Mouse (Mus musculus): ENCODE measurements around the gene Adgrg3.

DNA sequence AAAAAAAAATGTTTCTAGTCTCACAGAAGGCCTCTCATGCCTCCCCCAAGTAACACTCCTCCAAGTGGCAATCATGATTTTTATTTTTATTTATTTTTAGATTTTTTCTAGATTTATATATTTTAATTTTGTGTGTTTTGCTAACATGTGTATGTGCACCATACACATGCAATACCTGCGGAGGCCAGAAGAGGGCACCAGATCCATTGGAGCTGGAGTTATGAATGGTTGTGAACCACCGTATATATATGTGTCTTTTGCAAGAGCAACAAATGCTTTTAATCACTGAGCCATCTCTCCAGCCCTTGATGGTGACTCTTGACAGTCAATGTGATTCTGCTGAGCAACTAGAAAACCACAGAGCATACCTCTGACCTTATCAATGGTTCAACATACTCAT, 7.9 kb downstream of the Adgrg3 start:
- no peak for TF ChIP-seq HCFC1 (IDR thresholded peaks at IDR 0.05; ENCODE audit: borderline replicate concordance, insufficient read depth, low read length)
- no peak for TF ChIP-seq MAFK (IDR thresholded peaks at IDR 0.05; ENCODE audit: insufficient read depth, low read depth, low read length)
